ENCODE assay signal across 9 mouse cellular contexts in genomic region chr9:48314194-48314593, GRCm38 (mm10). TPM values are rescaled to one million over a fixed set of nuclear protein-coding genes. Genes with fewer than 3 reads are reported as not detected.
DNase-seq lines count a peak whose midpoint lies in the region; ATAC-seq lines count a peak whose summit lies in the region.
"Had no signal": no experiment of that assay in that cellular context is flagged by ENCODE, and none has a peak within 500 bp of the region (broad histone marks: within the 10 kb centered on the region; RNA-seq: fewer than 3 reads in every experiment).

No protein-coding gene starts in this region.

- DNase-seq in hindbrain, embryonic 10.5 days (ENCODE audit: low spot score): peak; percentile 41
- DNase-seq in frontal cortex, postnatal 14 days (ENCODE audit: low spot score in 2 of 2): peak; percentile 11 to 13
- DNase-seq in lung, postnatal 25 days (ENCODE audit: low spot score): peak; percentile 53
- DNase-seq in liver, embryonic 11.5 days (ENCODE audit: low spot score): no peak
- DNase-seq in thymus, postnatal 10 days (ENCODE audit: low spot score in 2 of 2): no peak

- H3K4me2 ChIP-seq in hindbrain, embryonic 12.5 days (replicated peaks): no peak overlapping the region
- no peak overlapping the region for H3K4me2 ChIP-seq in kidney, embryonic 14.5 days (replicated peaks; ENCODE audit: low read depth, low read length)
- no peak overlapping the region for H3K4me2 ChIP-seq in liver, embryonic 11.5 days

- peak overlapping the region; percentile 24; the same call in 1 of the 2 replicates for H3K27ac ChIP-seq in hindbrain, embryonic 10.5 days
- H3K27ac ChIP-seq in hindbrain, embryonic 12.5 days: no peak overlapping the region
- peak overlapping the region; percentile 55; the same call in 1 of the 2 replicates for H3K27ac ChIP-seq in kidney, embryonic 14.5 days (ENCODE audit: low read depth, low read length)
- H3K27ac ChIP-seq in liver, embryonic 11.5 days (ENCODE audit: low read depth, low read length): no peak overlapping the region

- no peak overlapping the region for H3K4me3 ChIP-seq in hindbrain, embryonic 10.5 days
- H3K4me3 ChIP-seq in hindbrain, embryonic 12.5 days: no peak overlapping the region
- no peak overlapping the region for H3K4me3 ChIP-seq in kidney, embryonic 14.5 days (ENCODE audit: low read length)
- no peak overlapping the region for H3K4me3 ChIP-seq in liver, embryonic 11.5 days (ENCODE audit: low read depth, low read length)
- H3K4me3 ChIP-seq: megakaryocyte, embryonic 14.5 days had no signal

- ATAC-seq in hindbrain, embryonic 12.5 days (ENCODE audit: low FRiP score): no peak
- ATAC-seq in kidney, embryonic 14.5 days (ENCODE audit: low FRiP score, low TSS enrichment): no peak
- no peak for ATAC-seq in CD4-positive, CD25-positive, alpha-beta regulatory T cell, adult 4 months
- ATAC-seq in liver, embryonic 11.5 days (replicated peaks; ENCODE audit: low FRiP score): no peak

- no peaks in the 10 kb centered on the region for H3K36me3 ChIP-seq in hindbrain, embryonic 10.5 days
- no peaks in the 10 kb centered on the region for H3K36me3 ChIP-seq in hindbrain, embryonic 12.5 days
- no peaks in the 10 kb centered on the region for H3K36me3 ChIP-seq in kidney, embryonic 14.5 days (ENCODE audit: control insufficient read depth, insufficient read depth, low read length)
- H3K36me3 ChIP-seq in liver, embryonic 11.5 days (ENCODE audit: control insufficient read depth, insufficient read depth, low read length): no peaks in the 10 kb centered on the region

- 29% methylated on average over 3 of the region's 3 CpGs for WGBS in hindbrain, embryonic 10.5 days
- WGBS in hindbrain, embryonic 12.5 days: 20% methylated on average over 3 of the region's 3 CpGs
- 45% methylated on average over 3 of the region's 3 CpGs for WGBS in kidney, embryonic 14.5 days
- 60% methylated on average over 3 of the region's 3 CpGs for WGBS in liver, embryonic 11.5 days

- H3K4me1 ChIP-seq in hindbrain, embryonic 10.5 days (replicated peaks): peaks cover 11% of the 10 kb centered on the region
- peaks cover 5% of the 10 kb centered on the region; the same call in 1 of the 2 replicates for H3K4me1 ChIP-seq in hindbrain, embryonic 12.5 days
- no peaks in the 10 kb centered on the region for H3K4me1 ChIP-seq in kidney, embryonic 14.5 days (ENCODE audit: control insufficient read depth, insufficient read depth, low read length)
- H3K4me1 ChIP-seq in liver, embryonic 11.5 days (replicated peaks; ENCODE audit: control insufficient read depth, insufficient read depth, low read length): no peaks in the 10 kb centered on the region
- H3K4me1 ChIP-seq: megakaryocyte, embryonic 14.5 days had no signal

- no peaks in the 10 kb centered on the region for H3K9me3 ChIP-seq in hindbrain, embryonic 10.5 days
- H3K9me3 ChIP-seq in hindbrain, embryonic 12.5 days (replicated peaks): no peaks in the 10 kb centered on the region
- H3K9me3 ChIP-seq in kidney, embryonic 14.5 days (ENCODE audit: control insufficient read depth, low read length): no peaks in the 10 kb centered on the region
- H3K9me3 ChIP-seq in liver, embryonic 11.5 days (ENCODE audit: control insufficient read depth, low read length): no peaks in the 10 kb centered on the region
- H3K9me3 ChIP-seq: megakaryocyte, embryonic 14.5 days had no signal

- H3K27me3 ChIP-seq in hindbrain, embryonic 10.5 days (ENCODE audit: insufficient read depth, poor library complexity, severe bottlenecking): no peaks in the 10 kb centered on the region
- H3K27me3 ChIP-seq in hindbrain, embryonic 12.5 days: 0 out of 2 replicates have a peak, but pooled peaks cover 3% of the 10 kb centered on the region
- no peaks in the 10 kb centered on the region for H3K27me3 ChIP-seq in kidney, embryonic 14.5 days (ENCODE audit: control insufficient read depth, insufficient read depth, low read length)
- no peaks in the 10 kb centered on the region for H3K27me3 ChIP-seq in liver, embryonic 11.5 days (replicated peaks; ENCODE audit: control insufficient read depth, insufficient read depth, low read length)

- H3K9ac ChIP-seq in hindbrain, embryonic 12.5 days: no peak overlapping the region
- H3K9ac ChIP-seq in kidney, embryonic 14.5 days (ENCODE audit: low read depth, low read length): no peak overlapping the region
- no peak overlapping the region for H3K9ac ChIP-seq in liver, embryonic 11.5 days (ENCODE audit: low read depth, low read length)

RNA-seq across cellular contexts. Expression of gene Nxpe2, which starts 39.1 kb away (rescaled TPM):
- polyA plus RNA-seq in hindbrain, embryonic 10.5 days (2016; fragmentation: Nextera tagmentation; extraction: Ambion mirVana): 0.78 and 1.0 TPM in 2 replicates
- polyA plus RNA-seq in hindbrain, embryonic 12.5 days (2016; fragmentation: Nextera tagmentation; extraction: Ambion mirVana): 0.69 and 0.76 TPM in 2 replicates
- 1.1 and 2.2 TPM in 2 replicates for polyA plus RNA-seq in kidney, embryonic 14.5 days (2014; fragmentation: Nextera tagmentation; extraction: Ambion mirVana)
- polyA plus RNA-seq in CD4-positive, CD25-positive, alpha-beta regulatory T cell, adult 4 months (2017; shearing (Covaris generic)): under 1 TPM; 0.09 to 0.57 TPM
- polyA plus RNA-seq in liver, embryonic 11.5 days (2014; fragmentation: Nextera tagmentation; extraction: Ambion mirVana): 100 and 104 TPM in 2 replicates

Comparison
In these comparisons a context has a peak if more than half of its experiments do, and no peak if none do; other contexts are left out.
1. H3K27ac ChIP-seq: peak in hindbrain, embryonic 10.5 days (single experiment) and kidney, embryonic 14.5 days (single experiment); none in hindbrain, embryonic 12.5 days (single experiment) and liver, embryonic 11.5 days (single experiment).
2. DNase-seq: peak in hindbrain, embryonic 10.5 days (single experiment), frontal cortex, postnatal 14 days (2 of 2) and lung, postnatal 25 days (single experiment); none in liver, embryonic 11.5 days (single experiment) and thymus, postnatal 10 days (0 of 2).
3. RNA of gene Nxpe2, which starts 39.1 kb away (polyA plus RNA-seq): 100 to 104 TPM in liver, embryonic 11.5 days; 1.1 to 2.2 TPM in kidney, embryonic 14.5 days, 0.78 to 1.0 TPM in hindbrain, embryonic 10.5 days, 0.69 to 0.76 TPM in hindbrain, embryonic 12.5 days and 0.09 to 0.57 TPM in CD4-positive, CD25-positive, alpha-beta regulatory T cell, adult 4 months; every median in the first group is over 10 times any median in the second.